Mouse (Mus musculus): ENCODE data around the gene Pkd1. TPM values are rescaled to one million over a fixed set of nuclear protein-coding genes. Genes with fewer than 3 reads are reported as not detected.

Pkd1 gene
- total RNA-seq, 2 experiments from 2014 or later: 78.8 to 80.0 TPM

- no peak for DNase-seq (ENCODE audit: low spot score in 2 of 2)
Observed at GRCm38 (mm10) chr17:24603961-24604360, 54.3 kb downstream of the Pkd1 start.

GRCm38 (mm10) chr17:24604557-24604956 is 54.9 kb downstream of the Pkd1 start:
- no peak for DNase-seq (ENCODE audit: low spot score in 2 of 2)

GRCm38 (mm10) chr17:24608370-24608769 is 58.7 kb downstream of the Pkd1 start:
- no peak for DNase-seq (ENCODE audit: low spot score in 2 of 2)

- no peak for DNase-seq (ENCODE audit: low spot score in 2 of 2)
Observed at GRCm38 (mm10) chr17:24608874-24609273, 59.2 kb downstream of the Pkd1 start.

- no peak for DNase-seq (ENCODE audit: low spot score in 2 of 2)
Observed at GRCm38 (mm10) chr17:24610711-24611110, 61.1 kb downstream of the Pkd1 start.

GRCm38 (mm10) chr17:24617561-24618194 is 68.0 kb downstream of the Pkd1 start:
- DNase-seq (ENCODE audit: low spot score in 2 of 2): no peak

- no peak for DNase-seq (ENCODE audit: low spot score in 2 of 2)
Observed at GRCm38 (mm10) chr17:24625472-24625871, 75.8 kb downstream of the Pkd1 start.

- peak; percentile 57 to 84 for DNase-seq (ENCODE audit: low spot score in 2 of 2)
Observed at GRCm38 (mm10) chr17:24628646-24629045, 79.0 kb downstream of the Pkd1 start.

GRCm38 (mm10) chr17:24630072-24630471 is 80.4 kb downstream of the Pkd1 start:
- DNase-seq (ENCODE audit: low spot score in 2 of 2): peak; percentile 71 to 93

GRCm38 (mm10) chr17:24632167-24632812 is 82.7 kb downstream of the Pkd1 start, which contains the start of the genes Tsc2 and Nthl1:
Tsc2 (minus strand) TSS chr17:24632630.
Nthl1 (plus strand) TSS chr17:24632680.
- DNase-seq (ENCODE audit: low spot score in 2 of 2): peak; percentile 82 to 87

- DNase-seq (ENCODE audit: low spot score in 2 of 2): peak in 1 of 2 experiments; percentile 39
Observed at GRCm38 (mm10) chr17:24632813-24633449, 83.3 kb downstream of the Pkd1 start.

GRCm38 (mm10) chr17:24633831-24634230 is 84.2 kb downstream of the Pkd1 start:
- no peak for DNase-seq (ENCODE audit: low spot score in 2 of 2)

- no peak for DNase-seq (ENCODE audit: low spot score in 2 of 2)
Observed at GRCm38 (mm10) chr17:24635024-24635423, 85.4 kb downstream of the Pkd1 start.

- no peak for DNase-seq (ENCODE audit: low spot score in 2 of 2)
Observed at GRCm38 (mm10) chr17:24635694-24636093, 86.1 kb downstream of the Pkd1 start.

- DNase-seq (ENCODE audit: low spot score in 2 of 2): no peak
Observed at GRCm38 (mm10) chr17:24636781-24637481, 87.3 kb downstream of the Pkd1 start.

GRCm38 (mm10) chr17:24638214-24638613 is 88.6 kb downstream of the Pkd1 start:
- DNase-seq (ENCODE audit: low spot score in 2 of 2): no peak

GRCm38 (mm10) chr17:24638840-24639239 is 89.2 kb downstream of the Pkd1 start:
- no peak for DNase-seq (ENCODE audit: low spot score in 2 of 2)

GRCm38 (mm10) chr17:24639571-24639988 is 89.9 kb downstream of the Pkd1 start:
- no peak for DNase-seq (ENCODE audit: low spot score in 2 of 2)

- no peak for DNase-seq (ENCODE audit: low spot score in 2 of 2)
Observed at GRCm38 (mm10) chr17:24640119-24640518, 90.5 kb downstream of the Pkd1 start.

- DNase-seq (ENCODE audit: low spot score in 2 of 2): no peak
Observed at GRCm38 (mm10) chr17:24640581-24640980, 90.9 kb downstream of the Pkd1 start.

GRCm38 (mm10) chr17:24641944-24642343 is 92.3 kb downstream of the Pkd1 start:
- no peak for DNase-seq (ENCODE audit: low spot score in 2 of 2)
